Mouse (Mus musculus) adrenal gland, adult (tissue): ENCODE results near the gene Olfr1393.
A peak's percentile ranks its signal among the peaks of the same experiment; 100 is the strongest.
"Not testable (repeated sequence)": the region's sequence is repeated elsewhere in the genome, so short reads cannot be mapped to it uniquely, and the experiment has no call there.

Source experiments
- DNase-seq, 2 experiments: peaks; one replicate each; pipeline ENCODE4 v3.0.0; 2022 to 2023; ENCODE audit warnings: low spot score in 1 of 2; ENCODE audit not compliant: inconsistent age in 2 of 2

The Olfr1393 gene

GRCm38 (mm10) chr11:49250422-49251379 is 27.4 kb upstream of the Olfr1393 start:
- peak; percentile 95 to 98 for DNase-seq

DNA sequence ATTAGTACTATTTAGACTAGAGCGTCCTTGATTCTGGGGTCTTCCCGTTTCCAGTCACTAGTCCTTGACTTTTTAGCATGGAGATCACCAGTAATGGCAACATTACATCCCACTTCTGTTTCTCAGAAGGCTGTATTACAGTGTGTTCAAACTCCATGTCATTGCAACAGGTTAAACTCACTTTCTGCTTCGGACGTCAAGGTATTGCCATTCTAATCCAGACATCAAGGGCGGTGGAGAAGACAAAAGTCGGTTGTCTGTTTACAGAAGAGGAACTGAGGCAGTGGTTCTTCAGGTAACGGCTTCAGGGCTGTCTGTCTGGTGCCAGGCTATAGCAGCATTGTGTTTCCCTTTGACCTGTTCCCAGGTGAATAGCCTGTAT is 26.7 kb upstream of the Olfr1393 start:
- DNase-seq = peak in 1 of 2 experiments; percentile 87

DNA sequence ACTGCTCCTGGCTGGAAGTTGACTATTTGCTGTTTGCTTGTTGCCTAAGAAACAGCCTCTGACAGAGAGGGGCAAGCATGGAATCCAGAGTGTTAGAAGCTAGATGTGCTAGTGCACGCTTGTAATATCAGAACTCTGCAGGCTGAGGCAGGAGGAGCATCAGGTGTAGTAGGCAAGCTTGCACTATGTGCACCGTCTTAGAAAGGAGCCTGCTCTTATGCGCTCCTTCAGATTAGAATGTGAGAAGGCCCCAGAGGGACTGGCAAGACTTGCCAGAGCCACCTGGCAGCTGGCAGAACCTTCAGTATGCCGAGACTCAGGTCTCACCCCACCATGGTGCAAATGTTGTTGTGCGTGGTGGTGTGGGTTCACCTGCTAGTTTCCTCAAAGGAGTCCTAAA is 26.1 kb upstream of the Olfr1393 start:
- peak in 1 of 2 experiments; percentile 60 for DNase-seq

- DNase-seq = peak in 1 of 2 experiments; percentile 65
Observed at GRCm38 (mm10) chr11:49253035-49253434, 25.1 kb upstream of the Olfr1393 start.

DNA sequence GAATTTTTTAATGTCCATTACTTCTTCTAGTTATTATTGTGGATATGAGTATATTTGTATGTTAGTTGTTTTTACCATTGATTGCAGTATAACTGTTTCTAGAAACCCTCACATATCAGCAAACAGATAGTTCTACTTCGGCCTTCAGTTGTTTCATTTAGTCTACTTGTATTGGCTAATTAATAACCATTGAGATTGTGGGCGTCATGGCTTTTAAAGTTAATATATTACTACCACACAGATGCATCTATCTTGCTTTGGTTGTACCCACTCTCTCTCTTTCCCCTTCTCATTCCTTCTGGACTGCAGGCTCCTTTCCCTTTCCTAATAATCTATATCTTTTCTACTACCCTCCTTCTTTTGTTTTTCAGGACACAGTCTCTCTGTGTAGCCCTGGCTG is 18.8 kb upstream of the Olfr1393 start:
- peak in 1 of 2 experiments; percentile 19 for DNase-seq

GRCm38 (mm10) chr11:49259829-49260228 is 18.3 kb upstream of the Olfr1393 start:
- peak in 1 of 2 experiments; percentile 53 for DNase-seq

DNA sequence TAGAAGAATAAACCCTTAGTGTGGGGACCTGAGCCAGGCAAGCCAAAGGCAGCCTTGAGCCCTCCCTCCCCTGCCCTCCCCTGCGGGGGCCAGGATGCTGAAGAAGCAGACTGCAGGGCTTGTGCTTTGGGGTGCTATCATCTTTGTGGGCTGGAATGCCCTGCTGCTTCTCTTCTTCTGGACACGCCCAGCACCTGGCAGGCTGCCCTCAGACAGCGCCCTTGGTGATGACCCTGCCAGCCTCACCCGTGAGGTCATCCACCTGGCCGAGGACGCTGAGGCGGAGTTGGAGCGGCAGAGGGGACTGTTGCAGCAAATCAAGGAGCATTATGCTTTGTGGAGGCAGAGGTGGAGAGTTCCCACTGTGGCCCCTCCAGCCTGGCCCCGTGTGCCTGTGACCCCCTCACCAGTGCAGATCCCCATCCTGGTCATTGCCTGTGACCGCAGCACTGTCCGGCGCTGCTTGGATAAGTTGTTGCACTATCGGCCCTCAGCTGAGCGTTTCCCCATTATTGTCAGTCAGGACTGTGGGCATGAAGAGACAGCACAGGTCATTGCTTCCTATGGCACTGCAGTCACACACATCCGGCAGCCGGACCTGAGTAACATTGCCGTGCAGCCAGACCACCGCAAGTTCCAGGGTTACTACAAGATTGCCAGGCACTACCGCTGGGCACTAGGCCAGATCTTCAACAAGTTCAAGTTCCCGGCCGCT is 17.3 kb upstream of the Olfr1393 start:
- peak; percentile 89 to 96 for DNase-seq

DNA sequence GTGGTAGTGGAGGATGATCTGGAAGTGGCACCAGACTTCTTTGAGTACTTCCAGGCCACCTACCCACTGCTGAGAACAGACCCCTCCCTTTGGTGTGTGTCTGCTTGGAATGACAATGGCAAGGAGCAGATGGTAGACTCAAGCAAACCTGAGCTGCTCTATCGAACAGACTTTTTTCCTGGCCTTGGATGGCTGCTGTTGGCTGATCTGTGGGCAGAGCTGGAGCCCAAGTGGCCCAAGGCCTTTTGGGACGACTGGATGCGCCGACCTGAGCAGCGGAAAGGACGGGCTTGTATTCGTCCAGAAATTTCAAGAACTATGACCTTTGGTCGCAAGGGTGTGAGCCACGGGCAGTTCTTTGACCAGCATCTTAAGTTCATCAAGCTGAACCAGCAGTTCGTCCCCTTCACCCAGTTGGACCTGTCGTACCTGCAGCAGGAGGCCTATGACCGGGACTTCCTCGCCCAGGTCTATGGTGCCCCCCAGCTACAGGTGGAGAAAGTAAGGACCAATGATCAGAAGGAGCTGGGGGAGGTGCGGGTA is 16.7 kb upstream of the Olfr1393 start:
- no peak for DNase-seq

DNA sequence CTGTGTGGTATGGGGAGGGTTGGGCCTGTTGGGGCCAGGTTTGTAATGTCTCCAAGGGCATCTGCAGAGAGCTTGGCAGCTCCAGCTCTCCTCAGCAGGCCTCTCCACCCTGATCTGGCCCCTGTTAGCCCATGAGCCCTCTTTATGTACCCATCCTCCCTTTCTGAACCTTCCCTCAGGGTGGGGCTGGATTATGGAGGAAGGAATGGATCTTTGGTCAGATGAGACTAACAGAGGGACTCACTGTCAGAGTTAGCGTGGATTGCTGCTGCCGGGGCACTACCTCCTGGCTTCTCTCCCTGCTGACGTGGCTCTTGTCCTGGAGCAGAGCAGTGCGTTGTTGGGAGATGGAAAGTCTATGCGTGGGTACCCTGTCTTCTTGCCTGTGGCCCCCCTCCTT is 15.8 kb upstream of the Olfr1393 start:
- no peak for DNase-seq

- peak in 1 of 2 experiments; percentile 44 for DNase-seq
Observed at GRCm38 (mm10) chr11:49263149-49263548, 15.0 kb upstream of the Olfr1393 start.

GRCm38 (mm10) chr11:49264081-49264480 is 14.0 kb upstream of the Olfr1393 start:
- DNase-seq = no peak

DNA sequence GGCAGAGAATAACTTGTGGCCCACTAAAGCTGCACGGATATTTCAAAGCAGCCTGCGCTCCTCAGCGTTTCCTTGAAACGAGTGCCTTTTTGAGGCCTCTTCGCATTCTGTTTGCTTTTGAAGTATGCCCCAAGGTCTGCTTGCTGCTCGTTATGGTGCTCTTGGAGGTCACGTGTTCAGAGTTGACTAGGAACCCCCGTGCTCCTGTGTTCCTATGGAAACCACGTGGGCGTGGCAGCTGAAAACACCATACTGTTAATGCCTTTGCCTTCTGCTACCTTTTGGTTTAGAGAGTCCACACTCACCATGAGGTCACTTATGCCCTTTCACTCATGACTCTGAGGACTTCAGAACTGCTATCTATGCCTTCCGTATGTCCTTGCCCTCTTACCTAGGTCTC is 13.5 kb upstream of the Olfr1393 start:
- DNase-seq = peak; percentile 30 to 68

DNA sequence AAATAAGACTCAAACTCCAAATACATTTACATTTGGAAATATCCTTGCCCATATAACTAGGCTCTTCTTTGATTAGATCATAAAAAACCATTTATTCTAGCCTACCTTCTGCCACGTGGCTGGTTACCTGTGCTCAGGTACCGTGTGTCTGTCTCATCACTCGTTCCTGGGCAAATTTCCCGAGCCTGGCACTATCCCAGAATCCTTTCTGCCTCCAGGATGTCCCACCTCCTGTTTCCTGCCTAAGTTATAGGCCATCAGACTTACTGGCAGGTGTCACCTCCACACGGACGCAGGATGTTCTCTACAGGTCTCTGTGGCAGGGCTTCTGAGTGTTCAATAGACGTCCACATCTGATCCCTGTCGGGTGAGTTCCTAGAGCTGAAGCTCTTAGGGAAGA is 13.0 kb upstream of the Olfr1393 start:
- DNase-seq = peak in 1 of 2 experiments; percentile 36

GRCm38 (mm10) chr11:49266671-49267070 is 11.4 kb upstream of the Olfr1393 start:
- no peak for DNase-seq

DNA sequence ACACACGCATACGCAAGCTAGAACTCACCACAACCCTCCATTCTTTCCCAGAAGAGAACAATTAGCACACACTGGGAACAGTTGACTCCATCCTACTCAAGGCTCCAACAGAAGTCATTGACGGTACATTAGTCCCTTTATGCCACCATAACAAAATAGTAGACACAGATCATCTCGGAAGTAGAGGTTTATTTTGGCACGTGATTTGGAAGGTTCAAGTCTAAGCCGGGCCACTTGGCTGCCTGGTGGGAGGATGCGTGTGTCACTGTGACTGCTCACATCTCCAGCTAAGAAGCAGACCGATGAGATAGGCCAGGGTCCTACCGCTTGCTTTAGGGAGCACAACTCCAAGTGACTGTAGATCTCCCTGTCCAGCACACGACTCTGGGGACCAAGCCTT is 10.8 kb upstream of the Olfr1393 start:
- DNase-seq = peak in 1 of 2 experiments; percentile 28

DNA sequence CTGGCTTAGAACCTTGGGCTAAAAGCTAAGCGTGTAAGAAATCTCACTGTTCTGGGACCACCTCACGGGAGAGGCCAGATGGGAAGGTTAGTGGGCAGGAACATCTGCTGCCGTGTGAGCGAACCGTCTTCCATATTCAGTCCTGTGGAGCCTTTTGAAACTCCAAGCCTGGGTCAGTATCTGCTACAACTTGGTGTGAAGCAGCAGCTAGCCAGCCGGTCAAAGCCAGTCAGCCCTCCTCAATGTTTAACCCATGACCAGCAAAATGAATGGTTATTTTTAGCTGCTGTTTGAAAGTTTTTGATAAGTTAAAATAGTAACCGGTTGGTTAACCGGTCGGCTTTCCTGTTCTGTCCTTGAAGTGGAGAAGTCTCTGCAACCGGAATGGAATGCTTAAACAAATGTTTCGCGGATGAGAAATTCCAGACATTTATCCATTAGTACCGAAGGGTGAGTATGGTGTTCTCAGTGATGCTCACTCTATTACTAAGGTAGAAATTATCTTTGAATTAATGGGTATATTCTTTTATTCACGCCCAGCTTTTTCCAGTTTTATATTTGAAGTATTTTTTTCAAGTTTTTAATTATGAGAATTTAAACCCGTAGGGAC is 10.0 kb upstream of the Olfr1393 start:
- peak in 1 of 2 experiments; percentile 28 for DNase-seq

GRCm38 (mm10) chr11:49269761-49270160 is 8.3 kb upstream of the Olfr1393 start:
- no peak for DNase-seq

GRCm38 (mm10) chr11:49270368-49270767 is 7.7 kb upstream of the Olfr1393 start:
- DNase-seq = no peak

- peak; percentile 35 to 80 for DNase-seq
Observed at GRCm38 (mm10) chr11:49271334-49271733, 6.8 kb upstream of the Olfr1393 start.

DNA sequence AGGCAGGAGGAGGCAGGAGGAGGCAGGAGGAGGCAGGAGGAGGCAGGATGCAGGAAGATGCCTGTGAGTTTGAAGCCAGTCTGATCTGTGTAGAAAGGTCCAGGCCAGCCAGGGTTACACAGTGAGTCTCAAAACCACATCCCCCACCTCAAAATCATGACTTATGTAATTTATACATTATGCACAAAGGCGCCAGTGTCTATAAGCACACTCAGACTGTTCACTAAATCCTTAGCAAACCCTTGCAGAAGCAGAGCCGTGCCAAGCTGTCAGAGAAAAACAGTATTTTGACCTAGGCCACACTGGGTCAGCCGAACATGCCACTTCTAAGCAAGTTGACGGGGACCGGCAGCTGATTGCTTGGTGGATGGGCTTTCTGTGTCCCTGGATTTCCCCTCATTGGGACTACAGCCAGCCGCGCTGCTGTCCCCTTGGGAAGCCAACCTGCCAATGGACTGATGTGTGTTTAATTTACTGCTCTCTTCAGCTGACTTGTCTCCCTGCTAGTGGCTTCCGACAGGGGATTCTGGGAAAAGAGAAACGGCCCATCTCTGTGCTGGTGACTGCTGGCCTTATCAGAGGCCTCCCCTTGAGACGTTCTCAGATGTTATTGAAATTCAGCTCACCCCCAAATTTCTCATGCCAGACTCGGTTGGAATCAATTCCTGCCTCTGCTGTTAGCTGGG is 4.1 kb upstream of the Olfr1393 start:
- DNase-seq = no peak

DNA sequence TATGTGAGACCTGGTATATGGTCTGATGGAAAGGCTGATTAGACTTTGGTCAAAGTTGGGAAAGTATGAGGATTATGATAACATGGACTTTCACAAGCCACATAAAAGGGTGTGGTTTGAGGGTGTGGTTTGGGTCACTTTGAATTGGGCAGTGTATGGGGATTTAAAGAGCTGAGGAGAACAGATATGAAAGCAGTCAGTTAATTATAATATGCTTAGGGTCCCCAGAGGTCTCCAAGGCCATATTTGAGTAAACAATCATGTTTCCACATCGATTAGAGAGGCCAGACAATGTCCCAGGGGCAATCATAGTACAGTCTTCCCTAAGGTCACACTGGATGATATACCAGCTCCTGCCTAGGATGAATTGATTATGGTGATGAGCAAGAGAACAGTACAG is 6.9 kb downstream of the Olfr1393 start, which contains the start of gene Olfr1392:
Gene Olfr1392 (plus strand): TSS at position 301 of the 400 bp plus-strand sequence.
- not testable (repeated sequence) for DNase-seq
